In the genomic region with DNA sequence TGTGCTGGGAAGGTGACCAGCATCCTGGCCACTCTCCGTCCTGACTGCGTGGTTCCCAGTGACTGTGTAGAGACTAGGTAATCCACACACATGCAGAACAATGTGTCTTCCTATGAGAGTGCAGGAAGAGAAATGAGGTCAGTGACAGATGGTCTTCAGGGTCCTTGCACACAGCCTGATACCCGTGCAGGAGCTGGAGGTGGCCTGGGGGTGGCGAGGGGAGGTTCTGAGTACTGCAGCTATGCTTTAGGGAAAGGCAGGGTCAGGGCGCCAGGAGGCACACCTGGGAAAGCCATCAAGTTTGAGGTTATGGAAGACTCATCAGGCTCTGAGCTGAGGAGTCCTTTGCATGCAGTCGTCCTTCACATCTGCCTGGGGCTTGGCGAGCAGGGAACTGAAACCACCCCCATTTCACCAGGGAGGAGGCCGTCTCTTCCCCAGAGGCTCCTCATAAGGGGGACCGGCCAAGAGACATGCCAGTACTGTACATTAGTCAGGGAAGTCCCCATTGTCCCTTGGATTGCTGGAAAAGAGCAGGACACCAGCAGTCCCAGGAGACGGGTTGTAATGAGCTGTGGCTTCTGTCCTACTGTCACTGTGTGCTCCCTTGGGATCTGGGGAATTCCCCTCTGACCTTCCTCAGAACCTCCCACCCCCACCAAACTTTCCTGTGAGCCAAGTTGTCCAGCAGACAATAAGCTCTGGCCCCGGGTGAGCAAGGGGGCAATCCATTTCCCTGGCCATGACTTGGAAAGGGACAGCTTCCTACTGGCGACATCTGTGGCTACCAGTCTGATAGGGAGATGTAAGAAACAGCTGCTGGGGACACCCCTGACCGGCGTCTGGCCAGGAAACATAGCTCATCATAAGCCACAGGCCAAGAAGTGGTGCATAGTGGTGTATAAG, we compare ENCODE assay signal across 8 mouse cellular contexts. TPM values are rescaled to one million over a fixed set of nuclear protein-coding genes. Genes with fewer than 3 reads are reported as not detected.
DNase-seq lines count a peak whose midpoint lies in the region; TF ChIP-seq lines count a peak whose summit lies in the region.

No protein-coding gene starts in this region.

- H3K4me3 ChIP-seq in layer of hippocampus, adult 2 months: no peak overlapping the region

- intact Hi-C loops in left cerebral cortex, postnatal 25 days (cut with DNase I): no loop called here

- DNase-seq in layer of hippocampus, adult 2 months (ENCODE audit: low spot score in 2 of 2): no peak
- no peak for DNase-seq in layer of hippocampus, adult 9-11 months
- DNase-seq in embryo, embryonic 11 days: peak; percentile 43
- DNase-seq in heart, postnatal 4 days: peak; percentile 74
- DNase-seq in lung, postnatal 4 days: peak; percentile 56 to 76
- DNase-seq in left cerebral cortex, adult 18-20 months (ENCODE audit: low spot score in 2 of 2): no peak
- DNase-seq in testis, postnatal 10 days (ENCODE audit: low spot score): no peak
- no peak for DNase-seq in left cerebral cortex, postnatal 25 days (ENCODE audit: low spot score in 2 of 2)

- peak overlapping the region; percentile 39 for H3K27ac ChIP-seq in layer of hippocampus, adult 2 months

- TF ChIP-seq CTCF in layer of hippocampus, adult 2 months (conservative IDR thresholded peaks at IDR 0.05): no peak

RNA-seq across cellular contexts. Expression of a gene that starts 4.5 kb away (rescaled TPM):
- total RNA-seq in layer of hippocampus, adult 2 months (2021): 10 to 100 TPM; 67.8 to 70.1 TPM
- total RNA-seq in heart, postnatal 4 days (2021): 10 to 100 TPM; 49.2 to 50.5 TPM
- total RNA-seq in left cerebral cortex, adult 18-20 months (2021): 10 to 100 TPM; 67.8 to 80.1 TPM
- total RNA-seq in left cerebral cortex, postnatal 25 days (2021): 10 to 100 TPM; 65.2 to 68.7 TPM

RNA-seq across cellular contexts. Expression of a gene that starts 4.5 kb away (rescaled TPM):
- total RNA-seq in layer of hippocampus, adult 2 months (2021): 10 to 100 TPM; 13.7 to 16.2 TPM
- total RNA-seq in heart, postnatal 4 days (2021): 10 to 100 TPM; 21.6 to 22.1 TPM
- 1 to 10 TPM; 8.6 to 8.8 TPM for total RNA-seq in left cerebral cortex, adult 18-20 months (2021)
- total RNA-seq in left cerebral cortex, postnatal 25 days (2021): 1 to 10 TPM; 8.1 to 8.3 TPM

RNA-seq across cellular contexts. Expression of a gene that starts 37.7 kb away (rescaled TPM):
- total RNA-seq in layer of hippocampus, adult 2 months (2021): 1 to 10 TPM; 1.2 to 2.2 TPM
- total RNA-seq in heart, postnatal 4 days (2021): not detected
- 1 to 10 TPM; 2.2 to 2.4 TPM for total RNA-seq in left cerebral cortex, adult 18-20 months (2021)
- 1 to 10 TPM; 1.1 to 1.6 TPM for total RNA-seq in left cerebral cortex, postnatal 25 days (2021)

RNA-seq across cellular contexts. Expression of a gene that starts 46.4 kb away (rescaled TPM):
- under 1 TPM; 0.23 to 0.47 TPM for total RNA-seq in layer of hippocampus, adult 2 months (2021)
- not detected for total RNA-seq in heart, postnatal 4 days (2021)
- under 1 TPM in 1 of 2 experiments, not detected in 1; 0.28 TPM for total RNA-seq in left cerebral cortex, adult 18-20 months (2021)
- total RNA-seq in left cerebral cortex, postnatal 25 days (2021): under 1 TPM; 0.46 to 0.50 TPM

RNA-seq across cellular contexts. Expression of a gene that starts 52.8 kb away (rescaled TPM):
- total RNA-seq in layer of hippocampus, adult 2 months (2021): not detected
- not detected for total RNA-seq in heart, postnatal 4 days (2021)
- not detected for total RNA-seq in left cerebral cortex, adult 18-20 months (2021)
- not detected for total RNA-seq in left cerebral cortex, postnatal 25 days (2021)

Comparison
In these comparisons a context has a peak if more than half of its experiments do, and no peak if none do; other contexts are left out.
1. DNase-seq: peak in embryo, embryonic 11 days (single experiment), heart, postnatal 4 days (single experiment) and lung, postnatal 4 days (2 of 2); none in layer of hippocampus, adult 2 months (0 of 2), layer of hippocampus, adult 9-11 months (single experiment), left cerebral cortex, adult 18-20 months (0 of 2), testis, postnatal 10 days (single experiment) and left cerebral cortex, postnatal 25 days (0 of 2).